Mouse (Mus musculus): Measurements from ENCODE around the gene Rex1bd. TPM values are rescaled to one million over a fixed set of nuclear protein-coding genes. Genes with fewer than 3 reads are reported as not detected.

The Rex1bd gene
- polyA plus RNA-seq, 1 experiment, result 175 TPM

- no peak for TF ChIP-seq POLR2A (IDR thresholded peaks at IDR 0.05; ENCODE audit: borderline replicate concordance, extremely low read depth, insufficient read depth, insufficient read length, poor library complexity, severe bottlenecking)
- TF ChIP-seq CTCF (IDR thresholded peaks at IDR 0.05; ENCODE audit: borderline replicate concordance, extremely low read depth, insufficient read depth, insufficient read length), result no peak
- DNase-seq (ENCODE audit: low read depth), result no peak
These were observed 46.9 kb downstream of the Rex1bd start for GRCm38 (mm10) chr8:70459636-70460035.

- TF ChIP-seq CTCF (IDR thresholded peaks at IDR 0.05; ENCODE audit: borderline replicate concordance, extremely low read depth, insufficient read depth, insufficient read length) (no peak), POLR2A (IDR thresholded peaks at IDR 0.05; ENCODE audit: borderline replicate concordance, extremely low read depth, insufficient read depth, insufficient read length, poor library complexity, severe bottlenecking) (no peak)
- DNase-seq (ENCODE audit: low read depth), result no peak
These were observed 48.1 kb downstream of the Rex1bd start for GRCm38 (mm10) chr8:70458462-70458861.

- DNase-seq (ENCODE audit: low read depth), result no peak
- TF ChIP-seq CTCF (IDR thresholded peaks at IDR 0.05; ENCODE audit: borderline replicate concordance, extremely low read depth, insufficient read depth, insufficient read length) (no peak), POLR2A (IDR thresholded peaks at IDR 0.05; ENCODE audit: borderline replicate concordance, extremely low read depth, insufficient read depth, insufficient read length, poor library complexity, severe bottlenecking) (no peak)
These were observed 48.7 kb downstream of the Rex1bd start for GRCm38 (mm10) chr8:70457882-70458281.

DNA sequence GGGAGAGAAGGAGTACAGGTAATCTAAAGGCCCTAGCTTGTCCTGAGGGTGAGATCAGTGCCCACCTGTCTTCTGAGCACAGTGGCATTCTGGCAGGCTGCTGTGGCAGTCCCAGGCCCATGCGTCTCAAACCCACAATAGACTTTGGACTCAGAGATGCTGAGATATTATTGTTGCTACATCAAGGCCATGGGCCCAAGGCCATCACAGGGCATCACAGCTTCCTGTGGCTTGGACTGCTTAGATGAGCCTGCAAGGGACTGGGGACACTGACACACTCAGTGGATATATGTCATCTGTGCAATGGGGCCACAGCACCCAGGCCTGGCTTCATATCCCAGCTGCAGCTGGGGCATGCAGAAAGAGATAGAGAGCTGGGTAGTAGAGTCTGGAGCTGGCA is 49.6 kb downstream of the Rex1bd start:
- TF ChIP-seq CTCF (IDR thresholded peaks at IDR 0.05; ENCODE audit: borderline replicate concordance, extremely low read depth, insufficient read depth, insufficient read length), result no peak
- no peak for DNase-seq (ENCODE audit: low read depth)

Other genes with a start within 250 kb of the Rex1bd start
- 68.5 and 80.2 TPM in 2 replicates for gene Homer3, start 223.9 kb downstream of the Rex1bd start, polyA plus RNA-seq (2012; rRNA removed)
- 61.3 and 66.2 TPM in 2 replicates for gene Ddx49, start 204.3 kb downstream of the Rex1bd start, polyA plus RNA-seq (2012; rRNA removed)
- 263 and 350 TPM in 2 replicates for gene Cope, start 204.2 kb downstream of the Rex1bd start, polyA plus RNA-seq (2012; rRNA removed)
- gene Cers1, start 191.0 kb downstream of the Rex1bd start, polyA plus RNA-seq (2012; rRNA removed), result 34.1 and 45.1 TPM in 2 replicates
- 10.2 and 12.5 TPM in 2 replicates for gene Gdf1, start 176.9 kb downstream of the Rex1bd start, polyA plus RNA-seq (2012; rRNA removed)
- 20.5 and 40.3 TPM in 2 replicates for gene Upf1, start 153.5 kb downstream of the Rex1bd start, polyA plus RNA-seq (2012; rRNA removed)
- gene Comp, start 133.2 kb downstream of the Rex1bd start, polyA plus RNA-seq (2012; rRNA removed), result 0.12 and 0.64 TPM in 2 replicates
- 49.7 and 77.0 TPM in 2 replicates for gene Crtc1, start 67.2 kb downstream of the Rex1bd start, polyA plus RNA-seq (2012; rRNA removed)
- 46.7 and 50.6 TPM in 2 replicates for gene Klhl26, start 29.8 kb downstream of the Rex1bd start, polyA plus RNA-seq (2012; rRNA removed)
- 64.8 and 68.6 TPM in 2 replicates for gene Tmem59l, start 19.4 kb downstream of the Rex1bd start, polyA plus RNA-seq (2012; rRNA removed)
- gene Crlf1, start 13.6 kb downstream of the Rex1bd start, polyA plus RNA-seq (2012; rRNA removed), result 1.4 and 2.5 TPM in 2 replicates
- 1,073 and 1,241 TPM in 2 replicates for gene Uba52, start 4.0 kb upstream of the Rex1bd start, polyA plus RNA-seq (2012; rRNA removed)
- 485 and 597 TPM in 2 replicates for gene Fkbp8, start 21.0 kb upstream of the Rex1bd start, polyA plus RNA-seq (2012; rRNA removed)
- 44.5 and 52.0 TPM in 2 replicates for gene Kxd1, start 21.2 kb upstream of the Rex1bd start, polyA plus RNA-seq (2012; rRNA removed)
- gene Ell, start 32.7 kb upstream of the Rex1bd start, polyA plus RNA-seq (2012; rRNA removed), result 26.6 and 27.0 TPM in 2 replicates
- gene Isyna1, start 87.6 kb upstream of the Rex1bd start, polyA plus RNA-seq (2012; rRNA removed), result 165 and 231 TPM in 2 replicates
- 202 and 236 TPM in 2 replicates for gene Ssbp4, start 102.1 kb upstream of the Rex1bd start, polyA plus RNA-seq (2012; rRNA removed)
- 1.4 TPM in 2 replicates for gene Lrrc25, start 109.4 kb upstream of the Rex1bd start, polyA plus RNA-seq (2012; rRNA removed)
- gene Gdf15, start 125.7 kb upstream of the Rex1bd start, polyA plus RNA-seq (2012; rRNA removed), result 0.23 and 0.26 TPM in 2 replicates
- gene Pgpep1, start 153.6 kb upstream of the Rex1bd start, polyA plus RNA-seq (2012; rRNA removed), result 80.8 and 83.7 TPM in 2 replicates
- gene Lsm4, start 166.5 kb upstream of the Rex1bd start, polyA plus RNA-seq (2012; rRNA removed), result 159 and 208 TPM in 2 replicates
- gene Jund, start 192.2 kb upstream of the Rex1bd start, polyA plus RNA-seq (2012; rRNA removed), result 281 and 291 TPM in 2 replicates
- 0.10 and 0.23 TPM in 2 replicates for gene Iqcn, start 196.7 kb upstream of the Rex1bd start, polyA plus RNA-seq (2012; rRNA removed)
- gene Gm3336, start 211.8 kb upstream of the Rex1bd start, polyA plus RNA-seq (2012; rRNA removed), result not detected in 2 replicates
- gene Pde4c, start 217.0 kb upstream of the Rex1bd start, polyA plus RNA-seq (2012; rRNA removed), result 0.40 and 0.58 TPM in 2 replicates
- gene Rab3a, start 247.9 kb upstream of the Rex1bd start, polyA plus RNA-seq (2012; rRNA removed), result 468 and 475 TPM in 2 replicates

Data from brain, embryonic 14.5 days (tissue).